Mouse (Mus musculus) liver, embryonic 11.5 days (tissue): ENCODE results near the gene Zfp697. TPM values are rescaled to one million over a fixed set of nuclear protein-coding genes. Genes with fewer than 3 reads are reported as not detected.

Experiments
- ATAC-seq: fragments of 200-750 bp; cut with Nextera tagmentation; replicated peaks from 2 replicates; pipeline ENCODE4 v1.8.0; 2017; ENCODE audit warnings: moderate number of reproducible peaks, mild to moderate bottlenecking, moderate TSS enrichment, moderate library complexity; ENCODE audit not compliant: low FRiP score
- DNase-seq: peaks from one replicate; pipeline ENCODE4 v3.0.0-alpha.2; 2017; ENCODE audit warnings: low spot score
- H3K27ac ChIP-seq: fragments of 300-500 bp; sonication (generic); 2 replicates; pipeline ENCODE4 v1.5.1; 2014; ENCODE audit warnings: mild to moderate bottlenecking, low read depth, low read length, control low read depth
- H3K27me3 ChIP-seq: fragments of 300-500 bp; sonication (generic); replicated peaks from 2 replicates; pipeline ENCODE4 v1.6.1; 2014; ENCODE audit warnings: low read length, mixed read lengths; ENCODE audit not compliant: control insufficient read depth, insufficient read depth
- H3K36me3 ChIP-seq: fragments of 300-500 bp; sonication (generic); 2 replicates; pipeline ENCODE4 v1.6.1; 2014; ENCODE audit warnings: mild to moderate bottlenecking, low read length, moderate library complexity, mixed read lengths; ENCODE audit not compliant: control insufficient read depth, insufficient read depth
- H3K4me1 ChIP-seq: fragments of 300-500 bp; sonication (generic); replicated peaks from 2 replicates; pipeline ENCODE4 v1.6.1; 2014; ENCODE audit warnings: low read length, mixed read lengths; ENCODE audit not compliant: control insufficient read depth, insufficient read depth
- H3K4me2 ChIP-seq: fragments of 300-500 bp; sonication (generic); 2 replicates; pipeline ENCODE4 v1.6.1; 2014; ENCODE audit warnings: mild to moderate bottlenecking, control low read depth, moderate library complexity
- H3K4me3 ChIP-seq: fragments of 300-500 bp; sonication (generic); 2 replicates; pipeline ENCODE4 v1.5.1; 2014; ENCODE audit warnings: low read depth, low read length, control low read depth
- H3K9ac ChIP-seq: fragments of 300-500 bp; sonication (generic); 2 replicates; pipeline ENCODE4 v1.6.1; 2014; ENCODE audit warnings: low read depth, low read length, control low read depth
- H3K9me3 ChIP-seq: fragments of 300-500 bp; sonication (generic); 2 replicates; pipeline ENCODE4 v1.6.1; 2016; ENCODE audit warnings: low read length, inconsistent platforms, mixed read lengths; ENCODE audit not compliant: control insufficient read depth
- WGBS: fragments of 180-500 bp; shearing (Covaris S2); extraction: QIAGEN DNeasy Blood & Tissue Kit; methylation state at CpG from one replicate; pipeline ENCODE4 v1.1.7; 2014; 5-methylcytosine and 5-hydroxymethylcytosine counted together
- polyA plus RNA-seq: library from polyadenylated mRNA; unstranded; fragments of >200 nt; fragmentation: Nextera tagmentation; extraction: Ambion mirVana; gene quantifications from 2 replicates; pipeline ENCODE4 v1.2.1, GENCODE M21; 2014

Gene Zfp697
- polyA plus RNA-seq, 1 experiment from 2014 or later, result 5.7 TPM

GRCm38 (mm10) chr3:98362753-98363152 lies 19.5 kb upstream of the Zfp697 start:
- WGBS, result 33% methylated on average over 2 of the region's 2 CpGs
- H3K4me3 ChIP-seq, result no peak overlapping the region
- ATAC-seq (no peak; the same call in 1 of the 2 replicates), DNase-seq (no peak)
- H3K27me3 ChIP-seq, result no peaks in the 10 kb centered on the region
- no peaks in the 10 kb centered on the region for H3K36me3 ChIP-seq
- no peaks in the 10 kb centered on the region for H3K9me3 ChIP-seq
- no peaks in the 10 kb centered on the region for H3K4me1 ChIP-seq
- no peak overlapping the region for H3K9ac ChIP-seq
- no peak overlapping the region for H3K27ac ChIP-seq
- no peak overlapping the region for H3K4me2 ChIP-seq

GRCm38 (mm10) chr3:98366086-98366485 lies 16.2 kb upstream of the Zfp697 start:
- no peak for DNase-seq
- Histone ChIP-seq H3K9ac (no peak overlapping the region), H3K4me1 (no peaks in the 10 kb centered on the region), H3K27ac (no peak overlapping the region), H3K9me3 (no peaks in the 10 kb centered on the region), H3K27me3 (no peaks in the 10 kb centered on the region), H3K4me2 (no peak overlapping the region), H3K4me3 (no peak overlapping the region), H3K36me3 (no peaks in the 10 kb centered on the region)
- 80% methylated on average over 3 of the region's 3 CpGs for WGBS
- ATAC-seq, result no peak

- Histone ChIP-seq H3K4me2 (no peak overlapping the region), H3K27ac (no peak overlapping the region), H3K9ac (no peak overlapping the region), H3K27me3 (no peaks in the 10 kb centered on the region), H3K36me3 (no peaks in the 10 kb centered on the region), H3K4me3 (no peak overlapping the region), H3K4me1 (no peaks in the 10 kb centered on the region), H3K9me3 (no peaks in the 10 kb centered on the region)
- no peak for ATAC-seq
- DNase-seq, result no peak
- 75% methylated on average over 4 of the region's 4 CpGs for WGBS
These were observed 15.4 kb upstream of the Zfp697 start for GRCm38 (mm10) chr3:98366823-98367222.

GRCm38 (mm10) chr3:98368283-98368682 lies 14.0 kb upstream of the Zfp697 start:
- Histone ChIP-seq H3K4me3 (no peak overlapping the region), H3K4me2 (no peak overlapping the region)

GRCm38 (mm10) chr3:98368776-98369175 lies 13.5 kb upstream of the Zfp697 start:
- no peak for ATAC-seq
- Histone ChIP-seq H3K4me1 (no peaks in the 10 kb centered on the region), H3K27ac (no peak overlapping the region), H3K4me2 (no peak overlapping the region), H3K9me3 (no peaks in the 10 kb centered on the region), H3K4me3 (no peak overlapping the region), H3K9ac (no peak overlapping the region), H3K27me3 (no peaks in the 10 kb centered on the region), H3K36me3 (no peaks in the 10 kb centered on the region)
- DNase-seq, result no peak
- WGBS, result 92% methylated on average over 2 of the region's 2 CpGs

More at GRCm38 (mm10) chr3:98368283-98368682, 14.0 kb upstream of the Zfp697 start:
- H3K4me1 ChIP-seq, result no peaks in the 10 kb centered on the region
- H3K36me3 ChIP-seq, result no peaks in the 10 kb centered on the region
- no peak for ATAC-seq
- WGBS, result 76% methylated on average over 4 of the region's 4 CpGs
- no peak overlapping the region for H3K27ac ChIP-seq
- no peaks in the 10 kb centered on the region for H3K9me3 ChIP-seq
- H3K9ac ChIP-seq, result no peak overlapping the region
- DNase-seq, result no peak
- no peaks in the 10 kb centered on the region for H3K27me3 ChIP-seq

GRCm38 (mm10) chr3:98374062-98374719 lies 8.1 kb upstream of the Zfp697 start:
- no peak overlapping the region for H3K4me2 ChIP-seq
- H3K4me1 ChIP-seq, result no peaks in the 10 kb centered on the region
- H3K9me3 ChIP-seq, result no peaks in the 10 kb centered on the region
- no peak for DNase-seq
- H3K36me3 ChIP-seq, result no peaks in the 10 kb centered on the region
- H3K9ac ChIP-seq, result no peak overlapping the region
- WGBS, result 48% methylated on average over 3 of the region's 3 CpGs
- H3K27ac ChIP-seq, result no peak overlapping the region
- ATAC-seq, result no peak
- H3K4me3 ChIP-seq, result no peak overlapping the region
- no peaks in the 10 kb centered on the region for H3K27me3 ChIP-seq

- 80% methylated on average over 5 of the region's 5 CpGs for WGBS
- H3K36me3 ChIP-seq, result no peaks in the 10 kb centered on the region
- ATAC-seq (no peak), DNase-seq (no peak)
- no peaks in the 10 kb centered on the region for H3K9me3 ChIP-seq
- no peaks in the 10 kb centered on the region for H3K4me1 ChIP-seq
- H3K27me3 ChIP-seq, result no peaks in the 10 kb centered on the region
- no peak overlapping the region for H3K27ac ChIP-seq
- no peak overlapping the region for H3K9ac ChIP-seq
- no peak overlapping the region for H3K4me2 ChIP-seq
- no peak overlapping the region for H3K4me3 ChIP-seq
These were observed 7.3 kb upstream of the Zfp697 start for GRCm38 (mm10) chr3:98374980-98375379.

- ATAC-seq, result no peak
- Histone ChIP-seq H3K27me3 (peaks cover 15% of the 10 kb centered on the region), H3K4me2 (no peak overlapping the region), H3K4me1 (no peaks in the 10 kb centered on the region), H3K4me3 (no peak overlapping the region), H3K9me3 (no peaks in the 10 kb centered on the region), H3K9ac (no peak overlapping the region), H3K36me3 (no peaks in the 10 kb centered on the region), H3K27ac (no peak overlapping the region)
- no peak for DNase-seq
- WGBS, result 78% methylated on average over 4 of the region's 4 CpGs
These were observed 4.0 kb upstream of the Zfp697 start for GRCm38 (mm10) chr3:98378267-98378666.

GRCm38 (mm10) chr3:98379236-98379635 lies 3.0 kb upstream of the Zfp697 start:
- ATAC-seq, result no peak
- H3K9me3 ChIP-seq, result no peaks in the 10 kb centered on the region
- H3K4me2 ChIP-seq, result no peak overlapping the region
- no peaks in the 10 kb centered on the region for H3K4me1 ChIP-seq
- DNase-seq, result no peak
- WGBS, result 39% methylated on average over 7 of the region's 7 CpGs
- H3K4me3 ChIP-seq, result no peak overlapping the region
- no peak overlapping the region for H3K9ac ChIP-seq
- no peak overlapping the region for H3K27ac ChIP-seq
- peaks cover 19% of the 10 kb centered on the region for H3K27me3 ChIP-seq
- no peaks in the 10 kb centered on the region for H3K36me3 ChIP-seq
